Mouse (Mus musculus): ENCODE results near the gene Car10. TPM values are rescaled to one million over a fixed set of nuclear protein-coding genes. Genes with fewer than 3 reads are reported as not detected.
"Not testable (repeated sequence)": the region's sequence is repeated elsewhere in the genome, so short reads cannot be mapped to it uniquely, and the experiment has no call there.

Car10 gene
- polyA plus RNA-seq, 2 experiments from 2014 or later, result 0.12 TPM; not detected in 1

- no peak for ATAC-seq
Observed at GRCm38 (mm10) chr11:93396356-93396755, 298.5 kb downstream of the Car10 start.

DNA sequence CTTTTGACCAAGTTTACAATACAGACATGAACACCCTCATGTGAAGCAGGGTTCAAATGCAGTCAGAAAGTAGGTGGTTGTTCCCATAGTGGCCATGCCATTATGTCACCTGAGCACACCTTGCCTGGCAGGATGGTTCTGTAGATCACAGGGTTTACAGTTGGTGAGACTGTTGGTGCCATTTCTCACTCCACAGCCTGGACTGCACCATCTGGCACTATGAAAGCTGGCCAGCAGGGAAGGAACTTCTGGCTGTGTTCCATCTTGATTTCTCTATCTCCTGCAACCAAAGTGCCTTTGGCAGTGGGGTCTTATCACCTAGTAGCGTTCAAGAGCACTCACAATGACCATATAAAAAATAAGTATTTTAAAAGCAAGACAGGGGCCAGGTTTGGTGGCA, 303.3 kb downstream of the Car10 start:
- not testable (repeated sequence) for ATAC-seq

DNA sequence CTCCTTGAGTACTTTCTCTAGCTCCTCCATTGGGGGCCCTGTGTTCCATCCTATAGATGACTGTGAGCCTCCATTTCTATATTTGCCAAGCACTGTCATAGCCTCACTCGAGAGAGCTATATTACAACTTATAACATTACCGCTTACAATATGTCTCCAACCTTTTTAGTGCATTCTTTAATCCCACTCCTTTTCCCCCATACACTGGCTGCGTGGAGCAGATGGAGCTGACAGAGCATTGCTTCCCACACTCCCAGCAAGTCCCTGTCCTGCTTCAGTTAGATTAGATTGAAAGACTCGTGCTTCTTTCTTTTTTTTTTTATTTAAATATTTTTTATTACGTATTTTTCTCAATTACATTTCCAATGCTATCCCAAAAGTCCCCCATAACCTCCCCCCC, 310.2 kb downstream of the Car10 start:
- no peak for ATAC-seq

DNA sequence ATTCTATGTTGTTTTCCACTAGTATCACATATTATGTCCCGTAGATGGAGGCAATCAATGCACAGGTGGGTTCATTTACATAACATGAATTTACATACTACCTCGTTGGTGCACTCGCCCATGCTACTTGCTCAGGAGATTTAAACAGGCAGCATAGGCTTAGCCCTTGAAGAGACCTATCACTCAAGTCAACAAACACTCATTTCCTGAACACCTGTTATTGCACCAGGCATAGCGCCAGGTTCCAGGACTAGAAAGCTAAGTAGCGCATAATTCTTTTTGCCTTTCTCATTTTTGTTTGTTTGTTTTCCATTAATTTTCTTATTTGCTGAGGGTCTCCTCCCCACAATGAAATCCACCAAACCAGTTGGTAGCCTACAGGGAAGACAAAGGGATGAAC, 333.7 kb downstream of the Car10 start:
- no peak for ATAC-seq

DNA sequence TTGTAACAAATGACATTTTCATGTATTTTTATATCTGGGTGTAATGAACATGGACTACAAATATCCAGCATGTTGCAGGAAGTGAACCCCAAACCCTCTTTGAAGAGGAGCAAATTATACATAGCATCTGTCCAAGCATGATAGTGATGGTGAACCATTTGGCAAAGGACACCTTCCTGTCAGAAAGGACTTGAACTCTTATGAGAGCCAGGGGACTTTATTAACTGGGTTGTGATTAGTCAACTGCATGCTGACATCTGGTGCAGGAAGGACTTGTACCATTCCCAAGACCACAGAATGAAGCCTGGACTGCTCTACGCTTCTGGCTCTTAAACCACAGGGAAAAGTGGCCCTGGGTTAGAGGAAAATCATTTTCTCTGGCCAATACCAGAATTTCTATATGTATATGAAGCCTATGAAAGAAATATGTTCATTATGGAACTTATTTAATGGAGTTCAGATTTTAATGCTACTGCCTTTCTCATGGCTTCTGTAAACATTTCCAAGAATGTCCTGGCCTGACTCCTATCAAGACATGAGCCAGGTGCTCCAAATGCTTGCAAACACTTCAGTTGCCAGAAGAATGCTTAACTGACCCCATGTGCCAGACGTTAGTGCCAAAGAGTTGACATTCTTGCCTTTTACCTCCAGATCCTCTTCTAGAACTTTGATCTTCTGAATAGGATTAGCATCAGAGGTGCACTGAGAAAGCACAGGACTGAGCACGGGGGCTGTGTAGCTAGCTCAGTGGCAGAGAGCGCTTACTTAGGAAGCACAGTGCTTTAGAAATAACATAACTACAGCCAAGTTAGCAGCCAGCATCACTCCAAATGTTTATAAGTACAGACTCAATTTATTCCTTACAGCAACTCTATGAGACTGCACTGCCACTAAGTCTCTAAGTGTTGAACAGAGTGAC, 337.4 kb downstream of the Car10 start:
- ATAC-seq, result no peak

DNA sequence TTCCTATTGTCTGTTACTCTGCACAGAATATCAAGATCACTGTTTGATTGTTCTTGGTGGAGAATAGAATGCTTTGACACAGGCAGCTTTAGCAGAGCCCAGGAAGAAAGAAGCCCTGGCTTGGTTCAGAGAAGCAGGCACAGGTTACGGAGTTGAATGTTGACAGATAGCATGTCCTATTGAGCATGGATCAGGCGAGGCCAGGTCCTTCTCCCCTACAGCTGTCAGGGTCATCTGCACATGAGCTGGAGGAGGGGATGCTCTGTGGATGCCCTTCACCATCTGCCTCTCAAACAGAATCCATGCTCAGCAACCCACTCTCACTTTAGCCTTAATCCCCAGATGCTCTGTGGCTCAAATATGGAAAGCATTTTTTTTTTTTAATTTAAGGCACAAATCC, 339.1 kb downstream of the Car10 start:
- ATAC-seq, result no peak

- ATAC-seq, result no peak
Observed at GRCm38 (mm10) chr11:93440466-93440865, 342.6 kb downstream of the Car10 start.

DNA sequence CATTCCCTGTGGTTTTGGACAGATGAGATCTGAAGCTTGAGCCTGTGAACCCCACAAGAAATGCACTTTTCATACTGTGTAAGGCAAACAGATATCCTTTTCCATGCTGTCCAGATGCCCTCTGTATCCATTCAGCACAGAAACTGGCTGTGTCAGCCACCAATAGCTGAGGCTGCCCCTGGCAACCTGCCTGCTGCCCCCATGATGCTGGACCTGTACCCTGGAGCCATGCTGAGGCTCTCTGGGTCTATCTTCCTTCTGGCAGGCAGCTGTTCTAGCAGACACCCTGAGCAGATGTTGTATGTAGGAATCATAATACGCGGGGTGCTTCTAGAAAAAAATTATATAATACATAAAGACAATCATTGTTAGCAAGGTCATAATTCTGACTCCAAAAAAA, 345.9 kb downstream of the Car10 start:
- ATAC-seq, result no peak

GRCm38 (mm10) chr11:93444741-93445140, 346.9 kb downstream of the Car10 start:
- ATAC-seq, result no peak

- no peak for ATAC-seq
Observed at GRCm38 (mm10) chr11:93447566-93447965, 349.7 kb downstream of the Car10 start.

DNA sequence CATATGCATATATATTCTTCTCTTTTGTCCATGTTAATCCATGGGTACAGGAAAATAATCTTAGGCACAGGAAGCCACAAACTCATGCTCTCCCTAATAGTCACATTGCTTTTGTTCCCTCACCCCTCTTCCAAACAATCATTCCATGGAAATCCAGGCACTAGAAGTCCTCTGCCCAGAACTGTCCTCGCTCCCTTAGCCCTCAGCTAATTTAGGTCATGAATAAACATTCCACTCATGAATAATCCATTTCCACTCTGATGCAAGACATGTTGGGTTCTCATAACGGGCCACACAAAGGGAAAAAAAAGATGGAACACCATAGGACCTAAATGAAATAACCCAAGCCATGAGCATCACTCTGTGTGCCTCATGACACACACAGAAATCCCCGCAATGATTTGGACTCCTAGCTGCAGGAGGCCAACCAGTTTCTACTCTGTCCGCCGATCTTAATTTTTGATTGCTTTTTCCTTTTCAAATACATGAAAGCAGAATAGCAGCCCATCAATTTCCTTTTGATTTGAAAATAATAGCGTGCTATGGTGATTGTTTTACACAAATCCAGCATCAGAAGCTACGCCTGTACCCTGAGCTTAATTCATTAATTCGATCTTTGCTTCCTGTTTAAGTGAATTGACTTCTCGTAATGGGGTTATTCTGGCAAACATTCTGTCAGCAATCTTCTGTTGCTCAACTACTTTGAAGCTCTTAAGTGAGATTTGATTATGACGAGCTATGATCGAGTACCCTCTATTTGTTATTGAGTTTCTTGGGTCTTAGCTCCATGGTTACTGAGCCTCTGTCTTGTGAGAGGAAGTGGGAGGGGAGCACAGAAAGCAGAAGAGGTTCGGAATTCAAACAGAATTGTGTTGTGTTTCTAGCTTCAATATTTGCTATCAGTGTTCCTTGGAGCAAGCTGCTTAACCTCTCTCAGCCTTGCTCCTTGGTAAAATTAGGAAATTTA, 350.7 kb downstream of the Car10 start:
- ATAC-seq, result no peak

DNA sequence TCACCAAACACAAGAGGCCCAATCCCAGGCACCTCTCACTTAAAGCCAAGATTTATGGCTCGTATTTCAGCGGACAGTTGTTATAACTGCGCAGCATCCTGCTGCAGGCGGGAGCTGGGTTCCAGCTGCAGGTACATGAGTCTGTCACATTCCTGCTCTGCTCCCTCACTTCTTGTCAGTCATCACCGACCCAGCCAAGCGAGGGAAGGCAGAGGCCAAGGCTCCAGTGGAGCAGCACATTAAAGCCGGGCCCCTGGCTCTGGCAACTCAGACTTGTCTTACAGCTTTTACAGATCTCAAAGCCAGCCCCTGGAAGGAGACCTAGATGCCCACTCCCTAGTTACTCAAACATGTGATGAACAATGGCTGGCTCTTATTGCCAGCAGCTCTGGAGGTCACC, 352.7 kb downstream of the Car10 start:
- no peak for ATAC-seq

GRCm38 (mm10) chr11:93466221-93466620, 368.4 kb downstream of the Car10 start:
- ATAC-seq, result no peak

DNA sequence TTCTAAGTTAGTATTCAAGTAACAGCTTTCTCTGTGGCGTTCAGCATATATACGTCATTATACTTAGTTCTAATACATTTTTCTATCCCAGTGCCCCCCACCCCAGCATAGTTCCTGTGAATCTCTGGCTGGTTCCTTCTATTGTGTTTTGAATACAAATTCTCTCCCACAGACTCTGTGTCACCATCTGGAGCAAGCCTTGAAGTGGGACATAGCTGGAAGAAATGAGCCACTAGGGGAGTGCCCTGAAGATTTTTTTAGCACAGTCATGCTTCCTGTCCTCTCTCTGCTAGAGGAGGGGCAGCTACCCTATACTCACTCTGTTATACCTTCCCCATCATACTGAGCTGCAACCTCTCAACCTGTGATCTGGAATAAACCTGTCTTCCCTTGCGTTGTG, 369.9 kb downstream of the Car10 start:
- ATAC-seq, result no peak

GRCm38 (mm10) chr11:93470771-93471170, 372.9 kb downstream of the Car10 start:
- no peak for ATAC-seq

- no peak for ATAC-seq
Observed at GRCm38 (mm10) chr11:93471573-93472179, 373.8 kb downstream of the Car10 start.

DNA sequence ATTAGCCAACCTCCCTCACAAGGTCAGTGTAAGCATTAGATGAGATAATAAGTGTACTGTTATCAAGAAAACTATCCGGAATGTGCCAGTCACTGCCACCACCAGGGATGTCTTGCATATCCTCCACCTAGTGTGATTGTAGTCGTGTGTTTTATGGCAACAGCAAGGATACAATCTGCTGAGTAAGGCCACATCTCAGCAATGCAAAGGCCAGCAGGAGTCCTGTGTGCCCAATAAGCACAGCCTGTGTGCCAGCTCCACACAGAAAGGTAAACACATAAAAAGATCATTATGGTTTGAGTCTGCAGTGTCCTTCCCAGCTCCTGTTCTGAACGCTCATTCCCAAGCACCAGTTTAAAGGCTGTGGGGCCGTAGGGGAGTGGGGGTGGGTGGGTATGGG, 386.8 kb downstream of the Car10 start:
- no peak for ATAC-seq

DNA sequence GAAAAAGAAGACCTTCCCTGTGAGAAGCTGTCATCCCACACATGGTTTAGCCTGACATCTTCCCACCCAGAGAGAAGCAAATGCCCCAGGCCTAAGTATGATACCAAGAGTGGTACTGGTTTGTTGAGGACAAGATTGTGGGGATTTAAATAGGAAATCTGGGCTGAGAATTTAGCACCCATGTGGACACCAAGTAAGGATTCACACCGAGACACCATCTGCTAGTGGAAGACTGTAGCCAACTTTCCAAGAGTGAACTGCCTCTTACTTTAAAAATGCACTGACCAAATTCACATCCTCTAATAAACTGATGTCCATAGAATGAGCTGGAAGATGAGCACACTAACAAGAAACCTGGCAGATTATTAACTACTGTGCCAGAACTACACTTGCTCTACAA, 389.2 kb downstream of the Car10 start:
- no peak for ATAC-seq

DNA sequence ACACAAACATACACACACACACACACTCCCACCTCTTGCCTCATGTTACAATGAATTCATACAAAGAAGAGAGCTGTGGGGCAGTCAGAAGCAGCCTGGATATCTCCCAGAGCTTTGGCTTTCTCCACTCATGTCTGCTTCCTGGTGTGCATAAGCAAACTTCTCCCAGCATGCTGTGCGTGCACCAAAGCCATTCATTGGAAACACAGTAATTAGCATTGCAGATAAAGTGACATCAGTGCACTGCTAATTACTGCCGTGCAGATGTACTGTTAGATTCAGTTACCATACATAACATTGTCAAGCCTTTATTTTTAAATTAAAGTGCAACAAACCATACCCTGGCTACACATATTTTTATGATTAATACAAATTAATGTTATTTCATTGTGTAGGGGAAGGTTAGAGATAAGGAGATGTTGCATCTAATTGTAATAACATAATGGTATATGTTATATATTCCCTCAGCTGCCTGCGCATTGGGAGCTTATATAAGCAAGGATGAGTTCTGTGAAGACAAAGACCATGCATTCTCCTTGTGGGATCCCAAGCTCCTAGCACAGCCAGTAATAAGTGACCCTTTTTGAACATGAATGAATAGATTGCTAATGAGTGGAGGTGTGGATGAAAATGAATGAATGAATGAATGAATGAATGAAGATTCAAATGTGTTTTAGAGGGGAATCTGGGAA, 390.2 kb downstream of the Car10 start:
- no peak for ATAC-seq

DNA sequence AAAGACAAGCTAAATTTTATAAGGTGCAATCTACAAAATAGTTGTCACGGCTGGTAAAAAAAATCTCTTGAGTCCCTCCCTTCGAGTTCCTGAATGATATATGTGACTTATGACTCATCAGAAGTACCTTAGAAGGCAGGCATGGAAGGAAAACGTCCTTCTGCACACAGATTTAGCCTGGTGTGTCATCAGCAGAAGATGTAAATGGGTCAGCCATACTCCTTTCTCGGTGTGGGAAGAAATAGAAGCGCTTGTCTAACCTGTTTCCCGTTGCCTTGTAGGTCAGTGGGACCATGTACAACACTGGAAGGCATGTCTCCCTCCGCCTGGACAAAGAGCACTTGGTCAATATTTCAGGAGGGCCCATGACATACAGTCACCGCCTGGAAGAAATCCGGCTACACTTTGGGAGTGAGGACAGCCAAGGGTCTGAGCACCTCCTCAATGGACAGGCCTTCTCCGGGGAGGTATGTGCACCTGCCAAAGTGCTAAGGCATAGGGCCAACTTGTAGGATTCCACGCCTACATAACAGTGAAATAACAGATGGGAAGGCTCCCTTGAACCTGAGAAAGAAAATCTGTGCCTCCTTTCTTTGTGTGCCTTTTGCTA, 392.5 kb downstream of the Car10 start:
- no peak for ATAC-seq

- ATAC-seq, result no peak
Observed at GRCm38 (mm10) chr11:93497896-93498295, 400.1 kb downstream of the Car10 start.

GRCm38 (mm10) chr11:93500442-93500841, 402.6 kb downstream of the Car10 start:
- ATAC-seq, result no peak
